Mouse (Mus musculus) lung, adult 2 months (tissue): ENCODE data around the gene Clcc1.

Experiments used
- CTCF ChIP-seq: fragments of 200-500 bp; IDR thresholded peaks from 2 replicates; pipeline ENCODE4 v1.5.1; 2011; ENCODE audit warnings: mild to moderate bottlenecking, low read length, control low read depth; ENCODE audit not compliant: insufficient read depth
- POLR2A ChIP-seq: fragments of 200-500 bp; IDR thresholded peaks from 2 replicates; pipeline ENCODE4 v1.6.1; 2011; ENCODE audit warnings: low read depth, mild to moderate bottlenecking, control low read depth, low read length, borderline replicate concordance; ENCODE audit errors: extremely low read depth

- TF ChIP-seq POLR2A (no peak), CTCF (no peak)
Measured at GRCm38 (mm10) chr3:108719761-108720160, 66.0 kb downstream of the Clcc1 start.
